Mouse (Mus musculus): ENCODE measurements around the gene Bcat2.

GRCm38 (mm10) chr7:45554744-45555143 lies 15.2 kb upstream of the Bcat2 start, which contains the start of gene Hsd17b14:
- TF ChIP-seq CTCF (IDR thresholded peaks at IDR 0.05; ENCODE audit: low read depth, low read length) (no peak), POLR2A (IDR thresholded peaks at IDR 0.05; ENCODE audit: extremely low read depth, insufficient read depth, low read length) (no peak)

All from liver, adult 2 months (tissue).